Mouse (Mus musculus) intestine, postnatal 0 days (tissue): ENCODE measurements around the gene Msl2. TPM values are rescaled to one million over a fixed set of nuclear protein-coding genes. Genes with fewer than 3 reads are reported as not detected.

ENCODE experiments used
- ATAC-seq: fragments of 200-750 bp; cut with Nextera tagmentation; 2 replicates; pipeline ENCODE4 v1.8.0; 2017; ENCODE audit warnings: mild to moderate bottlenecking, moderate TSS enrichment, moderate library complexity
- H3K27ac ChIP-seq: fragments of 300-500 bp; sonication (generic); 2 replicates; pipeline ENCODE4 v1.5.1; 2014; ENCODE audit warnings: mild to moderate bottlenecking, low read depth, low read length, moderate library complexity
- H3K27me3 ChIP-seq: fragments of 300-500 bp; sonication (generic); replicated peaks from 2 replicates; pipeline ENCODE4 v1.6.1; 2014; ENCODE audit warnings: low read length, mixed read lengths; ENCODE audit not compliant: control insufficient read depth, insufficient read depth
- H3K36me3 ChIP-seq: fragments of 300-500 bp; sonication (generic); 2 replicates; pipeline ENCODE4 v1.6.1; 2014; ENCODE audit warnings: mild to moderate bottlenecking, moderate library complexity; ENCODE audit not compliant: control insufficient read depth, insufficient read depth
- H3K4me1 ChIP-seq: fragments of 300-500 bp; sonication (generic); replicated peaks from 2 replicates; pipeline ENCODE4 v1.6.1; 2014; ENCODE audit warnings: antibody characterized with exemption, low read length, mixed read lengths; ENCODE audit not compliant: control insufficient read depth, insufficient read depth
- H3K4me2 ChIP-seq: fragments of 300-500 bp; sonication (generic); replicated peaks from 2 replicates; pipeline ENCODE4 v1.6.1; 2014; ENCODE audit warnings: low read depth, mild to moderate bottlenecking, moderate library complexity
- H3K4me3 ChIP-seq: fragments of 300-500 bp; sonication (generic); 2 replicates; pipeline ENCODE4 v1.5.1; 2014; ENCODE audit warnings: low read depth, low read length
- H3K9ac ChIP-seq: fragments of 300-500 bp; sonication (generic); 2 replicates; pipeline ENCODE4 v1.6.1; 2014; ENCODE audit warnings: mild to moderate bottlenecking, low read depth, low read length
- H3K9me3 ChIP-seq: fragments of 300-500 bp; sonication (generic); 2 replicates; pipeline ENCODE4 v1.6.1; 2016; ENCODE audit warnings: mixed run types; ENCODE audit not compliant: control insufficient read depth
- CTCF ChIP-seq: sonication (generic); IDR thresholded peaks from 2 replicates; pipeline ENCODE4 v1.5.1; 2016; ENCODE audit warnings: low read depth, mild to moderate bottlenecking, control low read depth, antibody characterized with exemption, moderate library complexity
- WGBS: fragments of 180-500 bp; shearing (Covaris S2); extraction: QIAGEN DNeasy Blood & Tissue Kit; methylation state at CpG from one replicate; pipeline ENCODE4 v1.1.7; 2014; 5-methylcytosine and 5-hydroxymethylcytosine counted together
- polyA plus RNA-seq: library from polyadenylated mRNA; unstranded; fragments of >200 nt; fragmentation: Nextera tagmentation; extraction: Ambion mirVana; gene quantifications from 2 replicates; pipeline ENCODE4 v1.2.1, GENCODE M21; 2015

The Msl2 gene
- polyA plus RNA-seq, 1 experiment from 2014 or later, result 4.6 TPM

GRCm38 (mm10) chr9:101096461-101096860, 22.6 kb downstream of the Msl2 start:
- TF ChIP-seq CTCF, result no peak
- ATAC-seq, result peak; percentile 7; the same call in 1 of the 2 replicates

GRCm38 (mm10) chr9:101097542-101097941, 23.6 kb downstream of the Msl2 start:
- peaks cover 12% of the 10 kb centered on the region; the same call in 1 of the 2 replicates for H3K36me3 ChIP-seq
- no peak overlapping the region for H3K4me3 ChIP-seq
- H3K4me2 ChIP-seq, result no peak overlapping the region
- no peak overlapping the region for H3K9ac ChIP-seq
- peak overlapping the region; percentile 43; the same call in 1 of the 2 replicates for H3K27ac ChIP-seq
- WGBS, result 80% methylated on average over 1 of the region's 1 CpGs
- TF ChIP-seq CTCF, result no peak
- no peak for ATAC-seq
- H3K9me3 ChIP-seq, result no peaks in the 10 kb centered on the region
- H3K27me3 ChIP-seq, result no peaks in the 10 kb centered on the region
- no peaks in the 10 kb centered on the region for H3K4me1 ChIP-seq

More at GRCm38 (mm10) chr9:101096461-101096860, 22.6 kb downstream of the Msl2 start:
- Histone ChIP-seq H3K4me2 (no peak overlapping the region), H3K9me3 (no peaks in the 10 kb centered on the region), H3K27ac (no peak overlapping the region), H3K4me3 (no peak overlapping the region), H3K4me1 (no peaks in the 10 kb centered on the region), H3K36me3 (peaks cover 6% of the 10 kb centered on the region; the same call in 1 of the 2 replicates), H3K27me3 (no peaks in the 10 kb centered on the region), H3K9ac (no peak overlapping the region)
- WGBS, result 79% methylated on average over 3 of the region's 3 CpGs

- Histone ChIP-seq H3K4me1 (no peaks in the 10 kb centered on the region), H3K9ac (no peak overlapping the region), H3K4me2 (peak overlapping the region; percentile 37; the same call in 1 of the 2 replicates), H3K27me3 (no peaks in the 10 kb centered on the region), H3K4me3 (no peak overlapping the region), H3K9me3 (no peaks in the 10 kb centered on the region), H3K36me3 (peaks cover 12% of the 10 kb centered on the region; the same call in 1 of the 2 replicates), H3K27ac (no peak overlapping the region)
- no peak for TF ChIP-seq CTCF
- no peak for ATAC-seq
- WGBS, result 44% methylated on average over 6 of the region's 6 CpGs
Measured at GRCm38 (mm10) chr9:101099445-101099844, 25.5 kb downstream of the Msl2 start.

- no peaks in the 10 kb centered on the region for H3K27me3 ChIP-seq
- TF ChIP-seq CTCF, result no peak
- H3K9ac ChIP-seq, result no peak overlapping the region
- no peak overlapping the region for H3K27ac ChIP-seq
- 75% methylated on average over 3 of the region's 3 CpGs for WGBS
- no peak for ATAC-seq
- no peak overlapping the region for H3K4me3 ChIP-seq
- no peaks in the 10 kb centered on the region for H3K4me1 ChIP-seq
- peaks cover 16% of the 10 kb centered on the region for H3K36me3 ChIP-seq
- no peaks in the 10 kb centered on the region for H3K9me3 ChIP-seq
- no peak overlapping the region for H3K4me2 ChIP-seq
Measured at GRCm38 (mm10) chr9:101100163-101100562, 26.3 kb downstream of the Msl2 start.

- Histone ChIP-seq H3K27me3 (no peaks in the 10 kb centered on the region), H3K4me1 (no peaks in the 10 kb centered on the region), H3K9me3 (no peaks in the 10 kb centered on the region), H3K4me3 (no peak overlapping the region), H3K27ac (peak overlapping the region; percentile 71), H3K36me3 (peaks cover 22% of the 10 kb centered on the region), H3K9ac (no peak overlapping the region), H3K4me2 (no peak overlapping the region)
- ATAC-seq, result no peak
- TF ChIP-seq CTCF, result no peak
- 84% methylated on average over 8 of the region's 8 CpGs for WGBS
Measured at GRCm38 (mm10) chr9:101101547-101101946, 27.6 kb downstream of the Msl2 start.

- no peaks in the 10 kb centered on the region for H3K27me3 ChIP-seq
- WGBS, result 41% methylated on average over 3 of the region's 3 CpGs
- ATAC-seq, result peak; percentile 77
- no peaks in the 10 kb centered on the region for H3K4me1 ChIP-seq
- no peak overlapping the region for H3K9ac ChIP-seq
- no peaks in the 10 kb centered on the region for H3K9me3 ChIP-seq
- no peak overlapping the region for H3K4me3 ChIP-seq
- peaks cover 22% of the 10 kb centered on the region for H3K36me3 ChIP-seq
- H3K27ac ChIP-seq, result peak overlapping the region; percentile 71
- H3K4me2 ChIP-seq, result no peak overlapping the region; the same call in 1 of the 2 replicates
- no peak for TF ChIP-seq CTCF
Measured at GRCm38 (mm10) chr9:101102288-101102687, 28.4 kb downstream of the Msl2 start.

GRCm38 (mm10) chr9:101104931-101105330, 31.0 kb downstream of the Msl2 start:
- Histone ChIP-seq H3K27ac (no peak overlapping the region), H3K4me1 (0 out of 2 replicates have a peak, but pooled peaks cover 3% of the 10 kb centered on the region), H3K9me3 (no peaks in the 10 kb centered on the region), H3K27me3 (no peaks in the 10 kb centered on the region), H3K4me2 (no peak overlapping the region), H3K9ac (no peak overlapping the region), H3K4me3 (no peak overlapping the region), H3K36me3 (peaks cover 22% of the 10 kb centered on the region)
- WGBS, result 91% methylated on average over 11 of the region's 11 CpGs
- no peak for TF ChIP-seq CTCF
- ATAC-seq, result no peak
